Mouse (Mus musculus): Measurements from ENCODE around the gene Hoxd11. TPM values are rescaled to one million over a fixed set of nuclear protein-coding genes. Genes with fewer than 3 reads are reported as not detected.

Gene Hoxd11
- polyA plus RNA-seq, 1 experiment from 2014 or later: 31.0 TPM

- WGBS: 2% methylated on average over 43 of the region's 43 CpGs
Observed at GRCm38 (mm10) chr2:74726973-74727639, 47.7 kb downstream of the Hoxd11 start.

GRCm38 (mm10) chr2:74727640-74728302 lies 48.4 kb downstream of the Hoxd11 start:
- Histone ChIP-seq H3K4me3 (peak overlapping the region; percentile 58), H3K27ac (peak overlapping the region; percentile 84), H3K36me3 (peaks cover 48% of the 10 kb centered on the region), H3K27me3 (ENCODE audit: low read depth, poor library complexity, severe bottlenecking) (peaks cover 94% of the 10 kb centered on the region), H3K4me1 (peaks cover 99% of the 10 kb centered on the region), H3K9me3 (replicated peaks) (no peaks in the 10 kb centered on the region)
- 3% methylated on average over 25 of the region's 25 CpGs for WGBS
- peak; percentile 69 for DNase-seq (ENCODE audit: low spot score)

More at GRCm38 (mm10) chr2:74726973-74727639, 47.7 kb downstream of the Hoxd11 start:
- Histone ChIP-seq H3K4me3 (peak overlapping the region; percentile 58), H3K36me3 (peaks cover 48% of the 10 kb centered on the region), H3K27ac (peak overlapping the region; percentile 84), H3K27me3 (ENCODE audit: low read depth, poor library complexity, severe bottlenecking) (peaks cover 96% of the 10 kb centered on the region), H3K9me3 (replicated peaks) (no peaks in the 10 kb centered on the region), H3K4me1 (peaks cover 99% of the 10 kb centered on the region)
- no peak for DNase-seq (ENCODE audit: low spot score)

GRCm38 (mm10) chr2:74728303-74728680 lies 48.9 kb downstream of the Hoxd11 start:
- Histone ChIP-seq H3K27ac (peak overlapping the region; percentile 84), H3K27me3 (ENCODE audit: low read depth, poor library complexity, severe bottlenecking) (peaks cover 93% of the 10 kb centered on the region), H3K4me1 (peaks cover 99% of the 10 kb centered on the region), H3K9me3 (replicated peaks) (no peaks in the 10 kb centered on the region), H3K4me3 (peak overlapping the region; percentile 58), H3K36me3 (peaks cover 46% of the 10 kb centered on the region)
- 18% methylated on average over 13 of the region's 13 CpGs for WGBS
- DNase-seq (ENCODE audit: low spot score): peak; percentile 50

GRCm38 (mm10) chr2:74730331-74730730 lies 51.0 kb downstream of the Hoxd11 start:
- DNase-seq (ENCODE audit: low spot score): peak; percentile 29
- H3K27me3 ChIP-seq (ENCODE audit: low read depth, poor library complexity, severe bottlenecking): peaks cover 89% of the 10 kb centered on the region
- WGBS: 9% methylated on average over 8 of the region's 8 CpGs
- H3K4me3 ChIP-seq: no peak overlapping the region
- H3K9me3 ChIP-seq (replicated peaks): no peaks in the 10 kb centered on the region
- peaks cover 39% of the 10 kb centered on the region for H3K36me3 ChIP-seq
- H3K27ac ChIP-seq: no peak overlapping the region
- peaks cover 99% of the 10 kb centered on the region for H3K4me1 ChIP-seq

GRCm38 (mm10) chr2:74731055-74731454 lies 51.7 kb downstream of the Hoxd11 start:
- Histone ChIP-seq H3K27me3 (ENCODE audit: low read depth, poor library complexity, severe bottlenecking) (peaks cover 89% of the 10 kb centered on the region), H3K9me3 (replicated peaks) (no peaks in the 10 kb centered on the region), H3K27ac (no peak overlapping the region), H3K36me3 (peaks cover 34% of the 10 kb centered on the region), H3K4me1 (peaks cover 100% of the 10 kb centered on the region), H3K4me3 (no peak overlapping the region)
- peak; percentile 39 for DNase-seq (ENCODE audit: low spot score)

- DNase-seq (ENCODE audit: low spot score): peak; percentile 42
- Histone ChIP-seq H3K36me3 (peaks cover 26% of the 10 kb centered on the region), H3K9me3 (replicated peaks) (no peaks in the 10 kb centered on the region), H3K27ac (peak overlapping the region; percentile 30; the same call in 1 of the 2 replicates), H3K4me1 (peaks cover 100% of the 10 kb centered on the region), H3K27me3 (ENCODE audit: low read depth, poor library complexity, severe bottlenecking) (peaks cover 89% of the 10 kb centered on the region), H3K4me3 (peak overlapping the region; percentile 47; the same call in 1 of the 2 replicates)
- 6% methylated on average over 9 of the region's 9 CpGs for WGBS
Observed at GRCm38 (mm10) chr2:74731799-74732512, 52.6 kb downstream of the Hoxd11 start.

- peaks cover 100% of the 10 kb centered on the region for H3K4me1 ChIP-seq
- no peaks in the 10 kb centered on the region for H3K9me3 ChIP-seq (replicated peaks)
- H3K27me3 ChIP-seq (ENCODE audit: low read depth, poor library complexity, severe bottlenecking): peaks cover 89% of the 10 kb centered on the region
- peak; percentile 72 for DNase-seq (ENCODE audit: low spot score)
- H3K4me3 ChIP-seq: peak overlapping the region; percentile 47
- WGBS: 1% methylated on average over 52 of the region's 52 CpGs
- H3K36me3 ChIP-seq: peaks cover 20% of the 10 kb centered on the region
- H3K27ac ChIP-seq: peak overlapping the region; percentile 72
Observed at GRCm38 (mm10) chr2:74732513-74733316, 53.4 kb downstream of the Hoxd11 start.

GRCm38 (mm10) chr2:74733317-74733661 lies 53.9 kb downstream of the Hoxd11 start:
- no peak for DNase-seq (ENCODE audit: low spot score)
- H3K36me3 ChIP-seq: peaks cover 14% of the 10 kb centered on the region
- H3K9me3 ChIP-seq (replicated peaks): no peaks in the 10 kb centered on the region
- peaks cover 100% of the 10 kb centered on the region for H3K4me1 ChIP-seq
- H3K27me3 ChIP-seq (ENCODE audit: low read depth, poor library complexity, severe bottlenecking): peaks cover 89% of the 10 kb centered on the region
- under 1% methylated on average over 16 of the region's 16 CpGs for WGBS
- peak overlapping the region; percentile 47 for H3K4me3 ChIP-seq
- peak overlapping the region; percentile 72 for H3K27ac ChIP-seq

GRCm38 (mm10) chr2:74733765-74734164 lies 54.4 kb downstream of the Hoxd11 start:
- Histone ChIP-seq H3K36me3 (peaks cover 10% of the 10 kb centered on the region), H3K4me3 (no peak overlapping the region), H3K27me3 (ENCODE audit: low read depth, poor library complexity, severe bottlenecking) (peaks cover 89% of the 10 kb centered on the region), H3K27ac (no peak overlapping the region), H3K9me3 (replicated peaks) (no peaks in the 10 kb centered on the region), H3K4me1 (peaks cover 100% of the 10 kb centered on the region)
- WGBS: 5% methylated on average over 6 of the region's 6 CpGs
- DNase-seq (ENCODE audit: low spot score): peak; percentile 56

- Histone ChIP-seq H3K4me3 (peak overlapping the region; percentile 48), H3K27me3 (ENCODE audit: low read depth, poor library complexity, severe bottlenecking) (peaks cover 90% of the 10 kb centered on the region), H3K9me3 (replicated peaks) (no peaks in the 10 kb centered on the region), H3K27ac (peak overlapping the region; percentile 80; the same call in 1 of the 2 replicates), H3K36me3 (peaks cover 6% of the 10 kb centered on the region; the same call in 1 of the 2 replicates), H3K4me1 (peaks cover 100% of the 10 kb centered on the region)
- 2% methylated on average over 13 of the region's 13 CpGs for WGBS
- peak; percentile 68 for DNase-seq (ENCODE audit: low spot score)
Observed at GRCm38 (mm10) chr2:74734451-74734850, 55.1 kb downstream of the Hoxd11 start.

GRCm38 (mm10) chr2:74734996-74735811 lies 55.8 kb downstream of the Hoxd11 start:
- Histone ChIP-seq H3K27me3 (ENCODE audit: low read depth, poor library complexity, severe bottlenecking) (peaks cover 92% of the 10 kb centered on the region), H3K27ac (peak overlapping the region; percentile 80), H3K9me3 (replicated peaks) (no peaks in the 10 kb centered on the region), H3K36me3 (peaks cover 6% of the 10 kb centered on the region; the same call in 1 of the 2 replicates), H3K4me1 (peaks cover 100% of the 10 kb centered on the region), H3K4me3 (peak overlapping the region; percentile 48)
- no peak for DNase-seq (ENCODE audit: low spot score)
- WGBS: 4% methylated on average over 27 of the region's 27 CpGs

All from limb, embryonic 10.5 days (tissue).